ENCODE assay signal across 15 mouse cellular contexts in the genomic region with DNA sequence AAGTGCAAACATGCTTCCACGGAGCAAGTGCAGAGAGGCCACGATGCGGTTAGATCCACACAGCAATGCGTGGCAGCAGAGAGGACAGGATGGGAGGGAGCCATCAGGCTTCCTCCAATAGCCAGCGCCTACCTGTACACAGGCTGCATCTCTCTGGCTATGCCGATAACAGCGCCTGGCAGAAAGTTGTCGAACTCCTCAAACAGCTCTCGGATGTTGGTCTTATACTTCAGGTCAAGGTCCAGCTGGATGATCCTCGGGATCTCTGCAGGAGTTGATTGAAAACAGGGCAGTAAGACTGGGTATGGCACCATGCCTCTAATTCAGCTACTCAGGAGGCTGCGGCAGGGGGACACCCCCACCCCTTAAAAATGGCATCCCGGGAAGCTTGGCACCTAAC.
"Had no signal": no experiment of that assay in that cellular context is flagged by ENCODE, and none has a peak within 500 bp of the region (broad histone marks: within the 10 kb centered on the region; RNA-seq: fewer than 3 reads in every experiment).

No protein-coding gene starts in this region.

- H3K4me3 ChIP-seq: left cerebral cortex, adult 2 months; limb, embryonic 10.5 days; liver, embryonic 15.5 days; midbrain, embryonic 12.5 days; neural tube, embryonic 13.5 days; stomach, embryonic 15.5 days had no signal

- H3K27ac ChIP-seq: limb, embryonic 10.5 days; liver, embryonic 15.5 days; midbrain, embryonic 12.5 days; stomach, embryonic 15.5 days had no signal

- ATAC-seq: lung, postnatal 0 days; midbrain, embryonic 16.5 days had no signal

- H3K4me2 ChIP-seq: liver, embryonic 11.5 days; liver, embryonic 15.5 days; midbrain, embryonic 12.5 days; neural tube, embryonic 13.5 days; stomach, embryonic 15.5 days had no signal

- DNase-seq: lung, adult 2 months; retina, postnatal 1 day; right cerebral cortex, postnatal 4 days; spleen, adult 18-20 months; thymus, adult 2 months; thymus, postnatal 25 days had no signal

- H3K9me3 ChIP-seq: limb, embryonic 10.5 days; liver, embryonic 15.5 days; midbrain, embryonic 12.5 days; neural tube, embryonic 13.5 days; stomach, embryonic 15.5 days had no signal

- H3K27me3 ChIP-seq: liver, embryonic 15.5 days; midbrain, embryonic 12.5 days; neural tube, embryonic 13.5 days; stomach, embryonic 15.5 days had no signal

- H3K9ac ChIP-seq: liver, embryonic 15.5 days; midbrain, embryonic 12.5 days; neural tube, embryonic 13.5 days; stomach, embryonic 15.5 days had no signal

- H3K36me3 ChIP-seq: liver, embryonic 15.5 days; midbrain, embryonic 12.5 days; neural tube, embryonic 13.5 days; stomach, embryonic 15.5 days had no signal
